Mouse (Mus musculus) spleen, postnatal 4 days (tissue): ENCODE results near the gene Zmym5.
"Not testable (repeated sequence)": the region's sequence is repeated elsewhere in the genome, so short reads cannot be mapped to it uniquely, and the experiment has no call there.

ENCODE experiments used
- DNase-seq, 2 experiments: peaks; one replicate each; pipeline ENCODE4 v3.0.0; 2022; ENCODE audit warnings: low spot score in 2 of 2

Gene Zmym5

DNA sequence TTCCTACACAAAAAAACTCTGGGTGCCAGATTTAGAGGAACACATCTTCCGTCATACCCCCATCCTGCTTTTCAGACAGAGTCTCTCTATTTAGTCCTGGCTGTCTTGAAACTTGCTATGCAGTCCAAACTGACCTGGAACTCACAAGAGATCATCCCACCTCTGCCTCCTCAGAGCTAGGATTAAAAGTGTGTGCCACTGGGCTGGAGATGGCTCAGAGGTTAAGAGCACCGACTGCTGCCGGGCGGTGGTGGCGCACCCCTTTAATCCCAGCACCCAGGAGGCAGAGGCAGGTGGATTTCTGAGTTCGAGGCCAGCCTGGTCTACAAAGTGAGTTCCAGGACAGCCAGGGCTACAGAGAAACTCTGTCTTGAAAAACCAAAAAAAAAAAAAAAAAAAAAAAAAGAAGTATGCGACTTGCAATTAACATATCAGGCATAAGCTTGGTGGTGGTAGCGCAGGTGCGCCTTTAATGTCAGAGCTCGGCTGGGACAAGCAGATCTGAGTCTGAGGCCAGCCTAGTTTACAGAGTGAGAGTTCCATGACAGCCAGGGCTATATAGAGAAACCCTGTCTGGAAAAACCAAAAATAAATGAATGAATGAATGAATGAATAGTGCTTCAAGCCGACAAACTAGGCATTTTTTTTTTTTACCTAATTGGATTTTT lies 34.8 kb downstream of the Zmym5 start:
- DNase-seq: peak in 1 of 2 experiments; percentile 25

DNA sequence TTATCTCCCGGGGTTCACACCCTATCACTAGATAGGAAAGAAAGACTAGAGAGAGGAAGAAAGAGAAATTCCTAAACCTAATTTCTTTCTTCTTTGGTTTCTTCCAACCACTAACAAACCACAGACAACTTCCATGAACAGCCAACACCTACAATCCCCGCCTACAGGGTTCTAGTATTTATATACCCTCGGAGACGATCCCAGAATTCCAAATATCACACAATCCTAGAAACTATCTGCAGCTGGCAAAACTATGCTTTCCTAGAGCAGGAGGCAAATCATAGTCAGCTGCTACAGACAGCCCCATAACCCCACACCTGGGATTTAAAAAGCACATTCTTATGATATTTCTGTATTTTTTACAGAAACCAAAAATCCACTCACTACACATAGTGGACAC lies 36.1 kb downstream of the Zmym5 start:
- no peak for DNase-seq

DNA sequence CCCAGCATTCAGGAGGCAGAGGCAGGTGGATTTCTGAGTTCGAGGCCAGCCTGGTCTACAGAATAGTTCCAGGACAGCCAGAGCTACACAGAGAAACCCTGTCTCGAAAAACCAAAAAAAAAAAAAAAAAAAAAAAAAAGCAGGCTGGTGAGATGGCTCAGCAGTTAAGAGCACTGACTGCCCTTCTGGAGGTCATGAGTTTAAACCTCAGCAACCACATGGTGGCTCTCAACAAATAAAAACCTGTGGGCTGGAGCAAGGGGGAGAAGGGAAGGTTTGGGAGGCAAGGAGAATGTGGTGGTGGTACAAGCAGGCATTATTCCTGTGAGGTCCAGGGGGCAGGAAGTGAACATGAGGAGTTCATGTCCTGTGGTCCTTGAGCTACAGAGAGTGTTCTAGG lies 45.1 kb downstream of the Zmym5 start:
- DNase-seq: not testable (repeated sequence)

DNA sequence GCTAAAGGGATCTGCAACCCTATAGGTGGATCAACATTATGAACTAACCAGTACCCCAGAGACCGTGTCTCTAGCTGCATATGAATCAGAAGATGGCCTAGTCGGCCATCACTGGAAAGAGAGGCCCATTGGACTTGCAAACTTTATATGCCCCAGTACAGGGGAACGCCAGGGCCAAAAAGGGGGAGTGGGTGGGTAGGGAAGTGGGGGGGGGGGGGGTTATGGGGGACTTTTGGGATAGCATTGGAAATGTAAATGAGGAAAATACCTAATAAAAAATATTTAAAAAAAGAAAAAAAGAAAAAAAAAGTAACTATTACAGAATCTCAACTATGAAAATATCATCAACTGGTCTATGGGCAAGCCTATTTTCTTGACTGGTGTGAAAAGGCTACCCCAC lies 46.4 kb downstream of the Zmym5 start:
- DNase-seq: not testable (repeated sequence)

DNA sequence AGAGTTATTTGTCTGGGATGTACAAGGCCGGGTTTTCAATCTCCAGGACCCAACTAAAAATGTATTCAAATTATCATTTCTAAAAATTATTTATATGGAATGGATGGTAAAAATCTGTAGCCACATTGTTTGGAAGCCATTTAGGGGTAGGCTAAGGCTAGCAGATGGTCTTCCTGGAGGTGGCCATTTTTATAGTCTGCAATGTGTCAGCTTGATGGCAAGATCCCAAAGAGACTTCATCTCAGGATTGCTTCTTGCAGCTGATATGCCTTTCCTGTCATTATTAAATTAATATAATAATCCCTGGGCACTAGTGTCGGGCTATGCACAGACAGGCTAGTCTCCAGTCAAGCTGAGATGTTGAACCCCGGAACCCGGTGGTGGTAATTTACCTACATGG lies 60.2 kb downstream of the Zmym5 start:
- DNase-seq: no peak
